Mouse (Mus musculus): ENCODE results near the gene Fam102a.

Fam102a gene

DNA sequence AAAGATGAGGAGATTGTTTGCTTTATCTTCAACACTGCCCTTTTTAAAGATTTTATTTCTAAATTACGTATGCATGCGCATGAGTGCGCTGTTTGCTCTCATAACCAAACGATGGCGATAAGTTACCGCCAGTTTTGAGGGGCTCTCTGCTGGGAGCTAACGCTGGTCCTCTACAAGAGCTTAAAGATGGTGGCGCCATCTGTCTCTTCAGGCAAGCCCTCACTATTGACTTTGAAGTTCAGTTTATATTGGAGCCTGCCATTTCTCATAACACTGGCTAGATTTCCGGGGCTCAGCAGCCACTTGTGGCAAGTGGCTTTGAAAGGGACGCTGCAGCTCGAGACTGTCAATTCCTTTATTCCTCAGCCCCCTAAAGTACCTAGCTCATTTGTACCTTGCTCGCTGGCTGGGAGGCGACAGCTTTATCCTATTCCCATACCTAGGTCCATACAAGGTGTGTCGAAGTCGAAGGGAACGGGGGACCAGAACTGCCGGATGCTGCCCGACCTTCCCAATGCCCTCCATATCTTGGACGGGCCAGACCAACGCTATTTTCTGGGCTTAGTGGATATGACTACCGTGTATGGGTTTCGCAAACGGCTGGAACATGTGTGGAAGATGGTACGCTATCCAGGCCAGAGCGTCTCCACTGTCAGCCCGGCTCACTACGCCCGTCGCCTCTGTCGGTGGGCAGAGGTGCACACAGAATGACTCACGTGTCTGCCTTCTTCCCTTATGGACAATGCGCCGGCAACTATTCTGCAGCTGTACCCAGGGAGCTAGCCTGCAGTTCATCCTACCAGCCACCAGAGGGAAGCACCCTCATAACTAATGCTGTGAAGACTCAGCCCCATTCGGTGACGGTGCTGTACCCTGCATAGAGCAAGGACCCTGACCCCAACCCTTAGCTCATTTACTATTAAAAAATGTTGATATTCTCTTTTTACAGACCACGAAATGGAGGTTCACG, 48.0 kb downstream of the Fam102a start:
- peak; percentile 90 for DNase-seq

DNA sequence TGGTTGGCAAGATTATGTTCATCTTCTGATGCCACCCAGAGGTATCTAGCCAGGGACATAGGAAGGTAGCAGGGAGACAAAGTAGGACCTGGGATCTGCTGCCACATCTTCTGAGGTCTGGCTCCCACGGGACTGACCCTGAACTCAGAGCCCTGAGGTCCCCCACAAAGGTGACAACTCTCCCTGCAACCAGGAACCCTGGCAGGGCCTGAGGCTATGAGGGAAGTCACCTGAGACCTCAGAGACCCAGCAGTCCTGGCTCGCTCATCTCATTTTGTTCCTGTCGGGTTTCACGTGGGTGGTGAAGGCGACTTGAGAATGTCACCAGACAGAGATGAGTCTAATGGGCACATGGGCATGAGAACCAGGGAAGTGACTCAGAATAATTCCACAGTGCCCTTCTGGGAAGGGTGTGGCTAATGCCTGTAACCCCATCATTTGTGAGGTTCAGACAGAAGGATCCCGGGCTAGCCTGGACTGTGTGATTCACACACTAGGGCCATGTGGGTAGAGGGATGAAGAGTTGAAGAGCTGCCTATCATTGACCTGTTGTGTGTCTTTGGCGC, 50.1 kb downstream of the Fam102a start:
- no peak for DNase-seq

DNA sequence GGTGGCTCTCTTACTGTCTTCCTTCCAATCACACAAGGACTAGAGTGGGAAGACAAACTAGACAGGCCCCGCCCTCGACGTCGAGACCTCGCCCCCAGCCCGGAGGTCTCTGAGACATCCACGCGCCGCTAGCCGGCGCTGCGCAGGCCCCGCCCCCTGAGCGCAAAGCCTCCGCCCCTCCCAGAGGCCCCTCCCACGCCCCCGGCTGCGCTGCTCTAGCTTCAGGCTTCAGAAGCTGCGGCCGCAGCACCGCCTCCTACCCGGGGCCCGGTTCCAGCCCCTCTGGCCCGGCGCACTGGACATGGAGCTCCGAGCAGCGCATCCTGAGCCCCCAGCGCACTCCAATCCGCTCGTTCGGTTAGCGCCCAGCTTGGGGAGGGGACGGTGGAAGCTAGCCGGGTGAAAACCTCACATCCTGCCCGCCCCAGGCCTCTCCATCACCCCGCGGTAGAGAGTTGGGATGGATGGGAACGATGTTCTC, 51.8 kb downstream of the Fam102a start, which contains the start of gene St6galnac4:
Gene St6galnac4 (plus strand): TSS at position 225 of the 481 bp plus-strand sequence.
- DNase-seq, result peak; percentile 98

DNA sequence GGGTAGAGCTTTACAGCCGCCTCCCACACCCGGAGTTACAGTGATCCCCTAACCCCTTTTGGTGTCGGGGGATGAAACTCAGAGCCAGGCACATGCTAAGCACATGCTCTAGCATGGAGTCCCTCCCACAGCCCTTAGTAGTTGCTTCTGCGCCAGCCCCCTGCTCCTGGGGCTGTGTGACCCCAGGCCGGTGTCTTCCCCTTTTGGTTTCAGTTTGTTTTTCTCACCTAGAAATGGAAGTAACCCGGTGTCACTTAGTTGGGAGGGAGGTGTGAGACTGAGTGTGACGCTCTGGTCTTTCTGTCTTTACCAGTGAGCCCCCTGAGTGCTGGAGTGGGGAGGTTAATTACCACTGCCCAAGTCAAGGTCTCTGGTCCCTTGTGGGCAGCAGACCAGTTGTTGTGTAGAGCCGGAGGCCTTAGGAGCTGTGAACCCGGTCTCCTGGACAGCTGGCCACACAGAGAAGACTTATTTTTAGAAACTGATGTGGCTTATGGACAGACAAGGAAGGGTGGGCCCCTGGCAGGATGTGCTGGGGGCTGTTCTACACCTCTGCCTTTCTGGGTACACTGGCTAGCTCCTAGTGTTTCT, 52.7 kb downstream of the Fam102a start:
- DNase-seq, result peak; percentile 23

DNA sequence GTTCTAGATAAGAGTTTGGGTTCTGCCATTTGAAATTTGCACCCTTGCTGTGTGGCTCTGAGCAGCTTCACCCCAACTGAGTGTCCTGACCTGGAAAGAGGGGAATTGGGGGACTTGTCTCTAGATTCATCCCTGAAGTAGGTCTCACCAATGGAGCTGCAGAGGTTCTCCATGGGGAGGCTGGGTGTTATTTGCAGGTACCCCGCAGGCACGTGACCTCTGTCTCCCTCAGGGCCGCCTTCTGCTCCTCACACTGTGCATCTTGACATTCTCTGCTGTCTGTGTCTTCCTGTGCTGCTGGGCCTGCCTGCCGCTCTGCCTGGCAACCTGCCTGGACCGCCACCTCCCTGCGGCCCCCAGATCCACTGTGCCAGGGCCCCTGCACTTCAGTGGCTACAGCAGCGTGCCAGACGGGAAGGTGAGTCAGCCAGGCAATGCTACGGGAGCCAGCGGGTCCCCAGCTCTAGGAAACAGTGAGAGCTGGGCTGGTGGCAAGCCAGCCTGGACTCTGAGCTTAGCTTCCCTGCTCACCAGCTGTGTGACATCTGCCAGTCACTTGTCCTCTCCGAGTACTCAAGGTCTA, 54.2 kb downstream of the Fam102a start:
- no peak for DNase-seq

DNA sequence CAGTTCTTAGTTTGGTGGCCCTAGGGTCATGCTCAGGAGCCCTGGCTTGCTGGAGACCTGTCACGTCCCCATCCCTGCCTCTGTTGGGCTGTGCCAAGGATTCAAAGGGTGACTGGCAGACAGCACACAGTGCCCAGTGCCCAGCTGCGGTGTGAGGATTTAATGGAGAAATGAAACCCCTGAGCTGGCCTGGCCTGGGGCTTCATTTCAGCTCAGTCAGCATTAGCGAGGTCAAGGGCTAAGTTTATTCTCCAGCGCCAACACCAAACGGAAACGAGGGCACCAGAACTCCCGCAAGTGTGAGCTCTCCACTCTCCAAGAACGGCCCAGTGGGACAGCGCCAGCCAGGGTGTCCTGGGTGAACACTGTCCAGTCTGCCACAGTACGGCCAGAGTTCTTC, 55.1 kb downstream of the Fam102a start:
- no peak for DNase-seq

DNA sequence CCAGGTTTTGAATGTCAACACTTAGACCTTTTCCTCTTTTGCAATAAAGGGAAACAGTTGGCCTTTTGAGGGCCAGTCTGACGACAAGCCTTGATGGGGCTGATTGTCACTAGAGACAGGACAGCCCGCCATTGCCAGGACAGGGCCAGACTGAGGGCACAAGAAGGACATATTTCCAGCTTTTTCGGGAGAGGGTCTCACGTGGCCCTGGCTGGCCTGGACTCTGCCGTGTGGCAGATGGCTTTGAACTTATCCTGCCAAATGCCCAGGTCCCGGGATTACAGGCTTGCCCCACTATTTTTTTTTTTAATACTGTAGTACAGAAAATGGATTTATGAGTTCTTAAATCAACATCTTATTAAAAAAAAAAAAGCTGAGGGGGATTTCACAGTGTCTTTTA, 56.1 kb downstream of the Fam102a start:
- DNase-seq, result no peak

DNA sequence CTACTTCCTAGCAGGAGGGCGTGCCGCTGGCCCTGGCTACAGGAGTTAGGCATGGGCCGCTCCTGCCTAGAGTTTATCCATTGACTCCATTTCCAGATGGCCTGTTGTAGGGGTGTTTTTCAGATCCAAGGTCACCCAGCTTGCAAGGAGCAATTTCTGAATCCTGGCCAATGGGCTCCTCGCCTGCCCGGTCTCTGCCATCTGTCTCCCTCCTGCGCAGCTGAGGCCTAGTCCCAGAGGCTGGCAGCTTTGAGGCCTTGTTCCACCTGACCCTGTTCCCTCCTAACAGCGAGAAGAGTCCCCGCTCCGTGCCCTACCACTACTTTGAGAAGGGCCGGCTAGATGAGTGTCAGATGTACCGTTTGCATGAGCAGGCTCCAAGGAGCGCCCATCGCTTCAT, 61.6 kb downstream of the Fam102a start:
- DNase-seq, result no peak

DNA sequence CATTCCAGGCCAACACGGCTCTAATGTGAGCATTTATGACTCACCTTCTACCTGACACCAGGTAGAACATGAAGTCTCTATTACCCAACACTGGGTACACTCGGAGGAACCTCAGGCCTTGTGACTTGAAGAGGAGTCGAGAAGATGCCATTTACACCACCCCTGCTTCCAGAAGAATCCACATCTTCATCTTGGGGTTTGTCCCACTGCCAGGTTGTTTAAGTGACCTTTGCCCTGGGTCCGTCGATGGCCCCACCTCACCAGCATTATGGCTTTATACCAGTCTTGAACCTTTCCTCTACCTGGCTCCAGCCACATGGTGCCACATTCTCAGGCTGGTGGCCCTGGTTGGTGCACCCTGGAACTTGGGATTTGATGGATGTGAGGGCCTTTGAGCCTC, 62.1 kb downstream of the Fam102a start:
- no peak for DNase-seq

DNA sequence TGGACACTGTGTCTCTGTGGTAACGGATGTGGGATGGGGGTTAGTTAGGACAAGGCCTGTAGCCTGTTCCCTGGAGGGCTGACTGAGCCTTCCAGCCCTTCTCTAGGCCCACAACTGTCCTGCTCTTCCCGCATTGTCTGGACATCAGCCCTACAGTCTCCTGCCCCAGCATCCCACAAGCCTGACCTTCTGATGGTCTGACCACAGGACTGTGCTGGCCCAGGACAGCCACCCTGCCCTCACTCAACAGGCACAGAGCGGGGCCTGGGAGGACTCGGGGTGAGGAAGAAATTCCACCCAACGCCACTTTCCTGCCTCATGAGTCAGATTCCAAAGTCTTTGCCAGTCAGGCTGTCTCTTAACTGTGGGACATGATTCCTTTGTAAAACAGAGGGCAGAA, 62.6 kb downstream of the Fam102a start:
- DNase-seq, result no peak

DNA sequence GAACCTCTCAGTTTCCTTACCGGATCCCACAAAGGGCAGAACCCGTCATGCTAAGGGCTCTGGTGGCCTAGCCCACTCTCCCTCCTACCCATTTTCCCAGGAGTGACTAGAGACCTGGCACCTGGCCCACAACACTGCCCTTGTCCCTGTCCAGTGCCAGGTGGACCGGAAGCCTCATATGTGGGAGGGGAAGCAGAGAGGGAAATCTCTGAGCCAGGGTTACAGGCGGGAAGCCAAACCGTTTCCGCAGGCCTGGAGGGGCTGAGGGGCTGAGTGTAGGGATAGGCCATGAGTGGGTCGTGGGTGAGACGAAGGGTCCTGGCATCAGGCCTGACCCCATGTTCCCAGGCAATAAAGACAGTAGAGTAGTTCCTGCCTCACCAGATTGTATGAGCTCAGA, 63.4 kb downstream of the Fam102a start:
- no peak for DNase-seq

DNA sequence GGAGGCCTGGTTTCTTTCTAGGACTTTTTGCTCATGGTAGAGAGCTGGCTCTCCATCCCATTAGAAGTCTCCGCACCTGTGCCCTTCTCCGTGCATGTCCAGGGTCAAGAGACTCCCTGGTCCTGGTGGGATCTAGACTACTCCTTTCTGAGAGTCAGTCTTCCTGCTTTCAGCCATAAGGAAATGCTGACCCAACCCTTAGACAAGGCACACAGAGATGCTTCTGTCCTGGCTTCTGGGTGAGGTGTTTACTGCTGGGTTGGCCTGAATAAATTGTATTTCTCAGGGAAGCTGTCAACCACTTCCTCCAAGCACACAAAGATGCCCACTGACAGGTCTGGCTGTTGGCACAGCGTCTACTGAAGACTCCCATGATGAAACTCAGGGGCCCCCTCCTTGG, 64.3 kb downstream of the Fam102a start, which contains the start of gene St6galnac6:
Gene St6galnac6 (plus strand): TSS at position 301 of the 400 bp plus-strand sequence.
- DNase-seq, result no peak

DNA sequence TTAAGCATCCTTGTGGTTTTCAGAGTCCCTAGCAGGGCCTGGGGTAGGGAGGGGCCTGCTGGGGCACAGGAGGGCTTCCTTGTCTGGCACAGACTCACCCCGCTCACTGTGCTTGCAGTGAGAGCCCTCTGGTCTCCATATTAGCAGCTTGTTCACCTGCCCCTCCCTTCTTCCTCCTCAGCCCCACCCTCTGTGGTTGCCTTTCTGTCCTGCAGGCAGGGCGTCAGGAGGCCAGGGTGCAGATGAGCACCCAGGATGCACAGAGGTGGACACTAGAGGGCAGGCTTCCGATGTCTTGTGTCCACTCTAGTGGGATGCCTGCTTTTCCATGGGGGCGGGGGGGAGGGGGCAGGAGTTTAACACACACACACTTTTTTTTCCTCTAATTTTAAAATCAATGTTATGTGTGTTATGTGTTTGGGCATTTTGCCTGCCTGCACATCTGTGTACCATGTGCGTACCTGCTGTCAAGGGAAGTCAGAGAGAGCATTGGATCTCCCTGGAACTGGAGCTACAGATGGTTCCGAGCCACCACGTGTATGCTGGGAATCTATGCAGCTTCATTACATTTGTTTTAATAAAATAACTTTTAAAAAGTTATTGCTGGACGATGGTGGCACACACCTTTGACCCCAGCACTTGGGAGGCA, 66.4 kb downstream of the Fam102a start:
- peak; percentile 69 for DNase-seq

DNA sequence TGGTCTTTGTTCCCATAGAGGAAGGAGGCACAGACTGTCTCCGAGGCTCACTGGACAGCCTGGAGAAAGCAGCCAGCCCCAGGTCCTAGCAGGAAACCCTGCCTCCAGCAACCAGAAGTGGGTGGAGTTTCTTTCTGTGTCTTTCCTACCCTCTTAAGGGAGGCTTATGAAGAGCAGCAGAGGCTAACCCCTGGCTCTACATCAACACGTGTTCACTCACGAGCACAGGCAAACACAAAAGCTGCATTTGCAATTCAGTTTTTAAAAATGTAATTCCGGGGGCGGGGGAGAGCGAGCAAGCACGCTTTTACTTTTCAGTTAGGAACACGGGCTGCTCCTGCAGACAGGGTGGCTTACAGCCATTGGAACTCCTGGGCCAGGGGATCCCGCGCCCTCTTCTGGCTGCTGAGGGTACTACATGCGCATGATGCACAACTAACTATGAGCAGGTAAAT, 67.5 kb downstream of the Fam102a start:
- peak; percentile 82 for DNase-seq

DNA sequence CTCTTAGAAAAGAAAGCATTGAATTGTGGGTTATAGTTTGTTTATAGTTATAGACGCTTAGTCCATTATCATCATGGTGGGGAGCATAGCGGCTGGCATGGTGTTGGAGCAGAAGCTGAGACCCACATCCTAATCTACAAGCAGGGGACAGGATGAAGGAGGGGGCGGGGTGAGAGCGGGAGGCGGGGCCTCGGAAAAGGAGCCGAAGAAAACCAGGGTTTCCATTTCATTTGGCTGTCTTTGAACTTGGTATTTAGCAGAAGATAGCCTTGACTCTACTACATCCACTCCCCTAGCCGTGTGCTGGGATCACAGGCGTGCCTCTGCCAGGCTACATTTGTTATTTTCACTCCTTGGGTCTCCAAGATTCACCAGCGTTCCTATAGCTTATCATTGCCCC, 69.5 kb downstream of the Fam102a start:
- no peak for DNase-seq

DNA sequence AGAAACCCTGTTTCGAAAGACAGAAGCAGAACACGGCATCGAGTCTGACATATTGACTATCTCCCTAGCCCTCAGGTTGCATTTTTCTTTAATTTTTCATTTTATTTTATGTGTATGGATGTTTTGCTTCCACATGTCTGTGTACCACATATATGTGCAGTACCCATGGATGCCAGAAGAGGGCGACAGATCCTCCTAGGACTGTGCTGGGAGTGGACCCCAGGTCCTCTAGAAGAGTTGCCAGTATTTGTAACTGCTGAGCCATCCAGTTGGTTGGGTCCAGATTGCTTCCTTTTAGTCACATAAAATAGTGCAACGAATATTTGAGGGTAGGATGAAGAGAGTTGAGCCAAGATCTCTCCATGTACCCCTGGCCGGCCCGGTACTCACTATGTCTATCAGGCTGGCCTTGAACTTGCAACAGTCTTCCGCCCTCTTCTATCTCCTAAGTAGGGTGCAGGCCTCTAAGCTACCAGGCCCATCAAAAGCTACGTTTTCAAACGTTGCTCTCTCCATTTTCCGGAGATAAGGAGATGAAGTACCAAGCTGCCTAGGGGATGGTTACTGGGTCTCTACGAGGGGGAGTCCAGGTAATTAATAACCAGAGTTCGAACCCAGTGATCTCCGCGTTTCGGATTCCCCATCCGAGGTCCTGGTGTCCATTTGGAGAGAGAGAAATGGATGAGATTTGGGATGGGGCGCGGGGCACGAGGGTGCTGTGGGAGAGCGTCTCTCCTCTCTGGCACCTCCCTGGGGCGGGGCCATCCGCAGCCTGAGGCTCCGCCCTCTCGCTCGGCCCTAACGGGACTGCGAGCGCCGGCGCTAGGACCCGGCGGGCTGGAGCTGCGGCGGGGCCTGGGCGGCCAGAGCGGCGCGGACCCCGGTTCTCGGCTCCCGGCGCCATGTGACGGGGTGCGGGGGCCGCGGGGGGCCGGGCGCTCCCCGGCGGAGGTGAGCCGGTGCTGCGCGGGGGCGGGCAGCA, 71.3 kb downstream of the Fam102a start:
- DNase-seq, result peak; percentile 95

DNA sequence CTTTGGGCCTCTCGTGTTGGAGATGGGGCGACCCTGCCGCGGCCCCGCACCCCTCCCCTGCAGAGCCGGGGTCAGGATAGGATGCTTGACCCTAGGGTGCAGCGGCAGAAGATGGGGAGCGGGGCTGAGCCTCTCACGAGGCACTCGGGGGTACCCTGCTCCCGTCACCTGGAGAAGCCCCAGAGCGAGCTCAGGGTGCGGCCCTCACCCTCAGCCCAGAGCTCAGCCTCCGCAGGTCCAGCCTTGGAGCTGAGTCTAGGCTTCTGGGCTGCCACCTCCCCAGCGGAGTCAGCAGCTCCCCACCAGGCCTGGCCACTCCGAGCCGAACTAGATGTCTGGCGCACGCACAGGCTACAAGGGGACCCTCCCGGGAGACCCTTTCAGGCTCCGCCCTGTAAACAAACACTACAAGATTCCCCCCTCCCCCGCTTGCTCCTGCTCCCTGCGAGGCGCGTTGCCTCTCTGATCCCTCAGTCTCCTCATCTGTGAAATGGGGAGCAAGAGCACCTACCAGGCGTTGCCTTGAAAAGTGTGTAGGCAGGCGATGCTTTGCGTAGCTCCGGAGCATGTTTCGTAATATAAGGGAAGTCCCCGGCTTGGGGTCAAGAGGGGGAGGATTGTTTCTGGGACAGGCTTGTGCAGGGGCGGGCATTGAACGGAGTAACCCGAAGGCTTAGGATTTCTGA, 72.3 kb downstream of the Fam102a start:
- peak; percentile 77 for DNase-seq

DNA sequence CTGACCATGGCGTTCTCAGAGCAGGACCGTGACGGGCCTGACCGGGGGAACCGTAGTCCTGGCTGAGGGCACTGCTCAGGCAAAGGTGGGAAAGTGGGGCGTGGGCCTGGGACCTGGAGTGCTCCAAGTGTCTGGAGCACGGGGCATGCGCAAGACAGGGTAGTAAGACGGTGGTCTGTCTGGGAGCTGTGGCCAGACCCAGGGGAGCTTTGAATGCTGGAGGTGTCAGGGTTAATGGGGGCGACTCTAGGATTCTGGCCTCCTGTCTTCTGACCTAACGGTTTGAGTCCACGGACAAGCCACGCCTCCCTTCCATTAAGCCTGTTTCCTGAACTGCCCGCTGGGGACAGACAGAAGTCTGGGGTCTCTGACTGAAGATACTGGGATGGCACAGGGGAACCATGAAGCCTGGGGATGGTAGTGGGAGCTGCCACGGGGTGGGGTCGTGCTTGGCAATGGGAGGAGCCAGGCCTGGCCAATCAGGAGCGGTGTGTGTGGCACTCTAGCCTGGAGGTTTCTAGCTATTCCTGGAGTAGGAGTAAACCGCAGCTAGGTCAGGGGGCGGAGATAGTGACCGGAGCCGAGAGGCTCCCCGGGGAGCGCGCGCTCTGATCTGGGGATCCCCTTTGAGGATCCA, 73.1 kb downstream of the Fam102a start:
- DNase-seq, result peak; percentile 77

DNA sequence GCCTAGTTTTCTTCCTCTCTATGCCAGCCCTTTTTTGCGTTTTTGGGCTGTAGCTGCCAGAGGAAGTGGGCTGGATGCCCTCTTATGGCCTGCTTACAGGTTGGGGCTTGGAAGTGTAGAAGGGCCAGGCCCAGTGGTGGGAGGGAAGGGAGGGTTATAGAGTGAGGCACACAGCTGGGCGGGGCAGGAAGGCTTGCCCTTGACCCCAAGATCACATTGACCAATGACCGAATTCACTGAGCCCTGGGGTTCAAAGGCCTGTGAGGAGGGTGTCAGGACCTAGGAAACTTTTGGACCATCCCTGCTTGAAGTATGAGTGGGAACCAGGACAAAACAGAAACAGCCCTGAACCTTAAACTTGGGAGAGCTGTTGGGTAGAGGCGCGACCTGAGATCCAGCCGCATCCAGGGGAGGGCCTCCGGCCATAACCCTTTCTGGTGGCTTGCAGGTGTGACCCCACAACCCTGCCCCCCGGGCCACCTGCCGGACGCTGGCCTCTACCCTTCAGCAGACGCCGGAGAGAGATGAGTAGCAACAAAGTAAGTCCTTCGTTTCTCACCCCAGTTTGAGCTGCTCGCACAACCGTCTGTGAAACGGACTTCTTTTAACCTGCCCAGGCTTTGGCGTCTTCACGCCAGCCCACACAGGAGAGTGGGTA, 73.8 kb downstream of the Fam102a start:
- DNase-seq, result no peak

Data from embryo, embryonic 11 days (tissue).